Mouse (Mus musculus): ENCODE measurements around the gene Shisal2b.

The Shisal2b gene

DNA sequence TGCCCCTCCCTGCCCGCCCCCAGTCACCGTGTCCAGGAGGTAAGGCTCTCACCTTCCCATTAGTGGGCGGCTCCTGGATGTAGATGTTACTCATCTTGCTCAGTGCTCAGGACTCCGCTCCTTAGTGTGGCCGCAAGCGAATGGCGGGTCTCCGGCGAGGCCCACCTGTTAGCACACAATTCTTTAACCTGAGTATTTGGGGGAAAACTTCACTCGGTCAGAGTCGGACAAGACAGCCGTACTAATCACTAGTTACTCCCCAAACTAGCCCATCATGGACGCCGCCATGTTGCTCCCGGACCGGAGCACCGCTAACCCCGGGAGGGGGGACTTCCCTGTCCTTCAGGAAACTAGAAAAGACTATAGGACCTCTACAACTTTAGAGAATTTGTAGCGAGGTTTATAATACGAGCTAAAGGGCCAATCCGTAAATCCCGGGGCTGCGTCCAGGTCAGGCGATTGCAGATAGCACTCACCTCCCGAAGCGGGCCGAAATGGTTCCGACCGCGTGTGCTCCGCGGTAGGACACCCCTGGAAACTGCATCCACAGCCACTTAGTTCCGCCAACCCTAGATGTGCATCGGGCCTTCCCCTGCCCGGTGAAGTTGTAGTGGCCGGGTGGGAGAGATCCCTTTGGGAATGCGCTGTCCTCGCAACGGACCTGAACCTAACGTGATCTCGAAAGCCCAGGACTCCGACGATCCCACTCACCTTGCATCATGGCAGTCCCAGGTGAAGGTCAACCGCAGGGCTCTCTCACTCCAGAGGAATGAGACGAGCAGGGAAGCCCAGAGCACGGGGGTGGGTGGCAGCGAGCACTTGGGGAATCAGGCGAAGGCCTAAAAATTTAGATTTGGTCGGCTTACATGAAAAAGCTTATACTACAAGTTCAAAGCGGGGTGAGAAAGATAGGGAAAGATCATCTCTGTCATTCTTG is 46.8 kb downstream of the Shisal2b start, which contains the start of gene Cwc27:
TSS of gene Cwc27 (minus strand) at position 508 of the 937 bp plus-strand sequence.
- peak; percentile 46 to 66 for DNase-seq

DNA sequence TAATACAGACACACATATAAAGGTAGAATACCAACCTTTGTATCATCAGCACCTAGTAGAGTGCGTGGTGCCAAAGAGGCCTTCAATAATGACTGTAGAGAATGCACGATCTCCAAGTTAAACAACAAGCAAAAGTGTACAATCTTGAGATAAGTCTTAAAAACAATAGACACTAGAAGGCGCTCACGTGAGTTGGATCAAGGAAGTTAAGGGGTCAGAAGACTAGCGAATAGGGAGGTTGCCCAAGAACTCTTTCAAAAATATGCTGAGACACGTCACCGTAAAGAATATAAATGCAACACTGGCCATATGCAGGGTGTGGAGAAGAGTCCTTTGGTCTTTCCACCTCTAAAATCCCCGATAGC is 47.4 kb downstream of the Shisal2b start:
- no peak for DNase-seq

- DNase-seq = no peak
These were observed 58.0 kb downstream of the Shisal2b start for GRCm38 (mm10) chr13:104805681-104806080.

- DNase-seq = no peak
These were observed 64.0 kb downstream of the Shisal2b start for GRCm38 (mm10) chr13:104799566-104800182.

DNA sequence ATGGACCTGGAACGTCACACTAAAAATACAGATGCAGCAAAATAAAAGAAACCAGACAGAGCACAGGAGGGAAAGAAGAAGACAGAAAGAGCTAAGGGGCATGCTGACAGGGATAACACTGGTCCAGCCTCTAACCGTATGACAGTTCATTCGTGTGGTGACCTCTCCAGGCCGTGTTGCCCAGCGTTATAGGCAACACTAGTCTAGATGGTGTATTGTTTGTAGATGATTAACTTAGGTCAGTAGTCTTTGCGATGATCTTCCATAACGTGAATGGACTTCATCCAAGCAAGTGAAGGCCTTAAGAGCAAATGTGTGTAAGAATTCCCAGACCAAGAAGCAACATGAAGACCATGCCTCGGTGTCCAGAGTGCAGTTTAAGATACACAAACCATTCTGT is 64.6 kb downstream of the Shisal2b start:
- no peak for DNase-seq

All from thymus, adult 18-20 months (tissue).